Mouse (Mus musculus) subcutaneous adipose tissue, adult 2 months (tissue): ENCODE results near the gene Ccdc91. TPM values are rescaled to one million over a fixed set of nuclear protein-coding genes. Genes with fewer than 3 reads are reported as not detected.

Source experiments
- polyA plus RNA-seq: library from polyadenylated mRNA; depleted of rRNA; stranded (reverse); fragments of >200 nt; gene quantifications from 2 replicates; pipeline ENCODE4 v1.2.3, GENCODE M21; 2012; ENCODE audit warnings: low replicate concordance; rRNA removed

Gene Ccdc91
- 29.7 and 38.0 TPM in 2 replicates for polyA plus RNA-seq

GRCm38 (mm10) chr6:147475727-147476613, at the start of gene Ccdc91:
Ccdc91 (plus strand) TSS chr6:147475828.

Other genes starting within 250 kb of the Ccdc91 start
- gene Pthlh, start 211.6 kb upstream of the Ccdc91 start, polyA plus RNA-seq = 1.7 and 5.8 TPM in 2 replicates